Mouse (Mus musculus) neural tube, embryonic 11.5 days (tissue): Measurements from ENCODE around the gene Apold1. TPM values are rescaled to one million over a fixed set of nuclear protein-coding genes. Genes with fewer than 3 reads are reported as not detected.
A peak's percentile ranks its signal among the peaks of the same experiment; 100 is the strongest.

Source experiments
- ATAC-seq: fragments of 200-750 bp; cut with Nextera tagmentation; 2 replicates; pipeline ENCODE4 v1.8.0; 2017; ENCODE audit warnings: moderate number of reproducible peaks, mild to moderate bottlenecking, moderate TSS enrichment, moderate library complexity; ENCODE audit not compliant: insufficient read depth, low FRiP score, low TSS enrichment
- DNase-seq: peaks from one replicate; pipeline ENCODE4 v3.0.0-alpha.2; 2015; ENCODE audit warnings: low spot score
- H3K27ac ChIP-seq: fragments of 300-500 bp; sonication (generic); 2 replicates; pipeline ENCODE4 v1.5.1; 2014; ENCODE audit warnings: low read depth, mild to moderate bottlenecking, low read length
- H3K27me3 ChIP-seq: fragments of 300-500 bp; sonication (generic); 2 replicates; pipeline ENCODE4 v1.6.1; 2014; ENCODE audit warnings: mild to moderate bottlenecking, low read length, mixed read lengths; ENCODE audit not compliant: control insufficient read depth, insufficient read depth
- H3K36me3 ChIP-seq: fragments of 300-500 bp; sonication (generic); 2 replicates; pipeline ENCODE4 v1.6.1; 2014; ENCODE audit warnings: mild to moderate bottlenecking, low read length, moderate library complexity, mixed read lengths; ENCODE audit not compliant: control insufficient read depth, insufficient read depth
- H3K4me1 ChIP-seq: fragments of 300-500 bp; sonication (generic); 2 replicates; pipeline ENCODE4 v1.6.1; 2014; ENCODE audit warnings: low read length, mixed read lengths; ENCODE audit not compliant: control insufficient read depth, insufficient read depth
- H3K4me2 ChIP-seq: fragments of 300-500 bp; sonication (generic); 2 replicates; pipeline ENCODE4 v1.6.1; 2014; ENCODE audit warnings: low read depth, mild to moderate bottlenecking, moderate library complexity
- H3K4me3 ChIP-seq: fragments of 300-500 bp; sonication (generic); 2 replicates; pipeline ENCODE4 v1.5.1; 2014; ENCODE audit warnings: low read depth, low read length
- H3K9ac ChIP-seq: fragments of 300-500 bp; sonication (generic); 2 replicates; pipeline ENCODE4 v1.6.1; 2014; ENCODE audit warnings: mild to moderate bottlenecking, low read length
- H3K9me3 ChIP-seq: fragments of 300-500 bp; sonication (generic); 2 replicates; pipeline ENCODE4 v1.6.1; 2016; ENCODE audit warnings: low read length; ENCODE audit not compliant: control insufficient read depth
- WGBS: fragments of 180-500 bp; shearing (Covaris S2); extraction: QIAGEN DNeasy Blood & Tissue Kit; methylation state at CpG from one replicate; pipeline ENCODE4 v1.1.7; 2014; 5-methylcytosine and 5-hydroxymethylcytosine counted together
- polyA plus RNA-seq: library from polyadenylated mRNA; unstranded; fragments of >200 nt; fragmentation: Nextera tagmentation; extraction: Ambion mirVana; gene quantifications from 2 replicates; pipeline ENCODE4 v1.2.1, GENCODE M21; 2014

The Apold1 gene
- polyA plus RNA-seq, 1 experiment from 2014 or later: 2.8 TPM

DNA sequence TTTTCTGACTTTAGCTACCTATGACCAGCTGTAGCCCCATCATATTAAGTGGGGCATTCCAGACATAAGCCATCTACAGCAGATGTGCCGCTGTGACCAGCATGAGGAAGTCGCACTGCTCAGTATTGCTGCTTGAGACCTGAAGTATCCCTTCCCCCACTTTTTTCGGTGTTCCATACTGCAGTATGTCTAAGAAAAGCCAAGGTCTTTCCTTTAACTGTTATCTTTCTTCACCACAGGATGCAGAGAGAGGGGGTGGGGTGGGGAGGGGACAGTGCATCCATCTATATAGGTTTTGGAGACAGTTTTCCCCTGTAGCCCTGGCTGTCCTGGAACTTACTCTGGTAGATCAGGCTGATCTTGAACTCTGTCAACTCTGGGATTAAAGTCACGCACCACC, 24.9 kb downstream of the Apold1 start:
- H3K27me3 ChIP-seq: no peaks in the 10 kb centered on the region
- no peaks in the 10 kb centered on the region for H3K36me3 ChIP-seq
- no peak overlapping the region for H3K4me2 ChIP-seq
- H3K27ac ChIP-seq: no peak overlapping the region
- DNase-seq (no peak), ATAC-seq (no peak)
- no peak overlapping the region for H3K9ac ChIP-seq
- no peak overlapping the region for H3K4me3 ChIP-seq
- H3K9me3 ChIP-seq: no peaks in the 10 kb centered on the region
- no peaks in the 10 kb centered on the region for H3K4me1 ChIP-seq
- 93% methylated on average over 4 of the region's 4 CpGs for WGBS

- H3K4me2 ChIP-seq: peak within 1 kb of the TSS; percentile 47
- H3K4me1 ChIP-seq: no peaks in the 10 kb centered on the region; the same call in 1 of the 2 replicates
- H3K4me3 ChIP-seq: peak within 1 kb of the TSS; percentile 75
- peak; percentile 86 for ATAC-seq
- H3K9ac ChIP-seq: peak within 1 kb of the TSS; percentile 73
- peaks cover 9% of the 10 kb centered on the region for H3K36me3 ChIP-seq
- H3K27me3 ChIP-seq: no peaks in the 10 kb centered on the region
- WGBS: 7% methylated on average over 19 of the region's 19 CpGs
- no peaks in the 10 kb centered on the region for H3K9me3 ChIP-seq
- peak; percentile 96 for DNase-seq
- H3K27ac ChIP-seq: no peak within 1 kb of the TSS
Observed at GRCm38 (mm10) chr6:135011048-135011733, 29.7 kb downstream of the Apold1 start, which contains the start of gene Ddx47. Gene Ddx47 (plus strand): TSS chr6:135011612.

GRCm38 (mm10) chr6:135011734-135012116, 30.2 kb downstream of the Apold1 start:
- WGBS: 3% methylated on average over 14 of the region's 14 CpGs
- peak; percentile 64 for ATAC-seq
- no peak overlapping the region for H3K27ac ChIP-seq

DNA sequence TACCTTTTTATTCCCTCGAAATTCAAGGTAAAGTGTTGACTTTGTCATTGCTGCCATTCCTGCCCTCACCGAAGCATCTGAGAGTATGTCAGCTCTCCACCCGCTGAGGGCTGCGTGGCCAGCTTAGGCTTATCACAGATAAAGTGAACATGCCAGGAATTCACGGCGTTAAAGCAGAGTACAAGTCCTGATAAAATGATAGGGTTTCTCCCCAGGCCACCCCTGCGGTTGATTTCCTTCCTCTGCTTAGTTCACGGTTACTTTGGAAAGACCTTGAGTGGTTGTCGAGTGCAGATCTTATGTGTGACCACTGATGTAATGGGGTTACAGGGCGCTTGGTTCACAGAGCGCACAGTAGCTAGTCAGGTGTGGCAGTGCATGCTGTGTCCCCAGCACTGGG, 35.7 kb downstream of the Apold1 start:
- 95% methylated on average over 11 of the region's 11 CpGs for WGBS
- Histone ChIP-seq H3K9me3 (no peaks in the 10 kb centered on the region), H3K4me3 (no peak overlapping the region), H3K9ac (no peak overlapping the region), H3K36me3 (peaks cover 34% of the 10 kb centered on the region), H3K27ac (no peak overlapping the region), H3K27me3 (no peaks in the 10 kb centered on the region), H3K4me1 (no peaks in the 10 kb centered on the region; the same call in 1 of the 2 replicates), H3K4me2 (no peak overlapping the region)
- ATAC-seq (no peak), DNase-seq (no peak)

More at GRCm38 (mm10) chr6:135011734-135012116, 30.2 kb downstream of the Apold1 start:
- H3K9ac ChIP-seq: peak overlapping the region; percentile 73
- H3K4me3 ChIP-seq: peak overlapping the region; percentile 75
- peak overlapping the region; percentile 47 for H3K4me2 ChIP-seq
- no peaks in the 10 kb centered on the region; the same call in 1 of the 2 replicates for H3K4me1 ChIP-seq
- no peak for DNase-seq
- H3K9me3 ChIP-seq: no peaks in the 10 kb centered on the region
- H3K27me3 ChIP-seq: no peaks in the 10 kb centered on the region
- H3K36me3 ChIP-seq: peaks cover 11% of the 10 kb centered on the region

- no peaks in the 10 kb centered on the region for H3K4me1 ChIP-seq
- DNase-seq: no peak
- H3K4me2 ChIP-seq: no peak overlapping the region
- H3K27ac ChIP-seq: no peak overlapping the region
- no peaks in the 10 kb centered on the region for H3K27me3 ChIP-seq
- H3K9ac ChIP-seq: no peak overlapping the region
- WGBS: 93% methylated on average over 10 of the region's 10 CpGs
- H3K9me3 ChIP-seq: no peaks in the 10 kb centered on the region
- H3K4me3 ChIP-seq: no peak overlapping the region
- H3K36me3 ChIP-seq: peaks cover 35% of the 10 kb centered on the region
- ATAC-seq: no peak
Observed at GRCm38 (mm10) chr6:135019564-135019963, 38.0 kb downstream of the Apold1 start.

DNA sequence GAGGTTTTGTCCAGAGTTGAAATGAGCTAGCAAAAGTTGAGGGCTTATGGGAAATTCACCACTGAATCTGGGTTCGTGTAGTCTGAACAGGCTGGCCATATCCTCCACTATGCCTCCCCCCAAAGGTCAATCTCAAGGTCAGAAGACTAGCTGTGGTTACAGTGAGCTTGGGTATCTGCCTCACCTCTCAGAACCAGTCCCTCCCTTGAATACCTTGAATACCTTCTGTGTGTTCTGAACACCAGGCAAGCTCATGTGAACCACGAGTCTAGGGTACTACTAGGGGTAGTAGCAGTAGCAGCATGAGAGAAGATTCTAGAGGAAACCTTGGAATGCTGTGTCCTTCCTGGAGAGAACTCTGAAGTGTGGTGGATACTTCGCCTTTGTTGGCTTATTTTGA, 40.1 kb downstream of the Apold1 start:
- WGBS: 86% methylated on average over 3 of the region's 3 CpGs
- H3K4me2 ChIP-seq: no peak overlapping the region
- no peaks in the 10 kb centered on the region for H3K27me3 ChIP-seq
- no peaks in the 10 kb centered on the region for H3K9me3 ChIP-seq
- ATAC-seq (no peak), DNase-seq (no peak)
- no peak overlapping the region for H3K4me3 ChIP-seq
- no peaks in the 10 kb centered on the region for H3K4me1 ChIP-seq
- H3K27ac ChIP-seq: no peak overlapping the region
- H3K36me3 ChIP-seq: peaks cover 26% of the 10 kb centered on the region
- H3K9ac ChIP-seq: no peak overlapping the region

DNA sequence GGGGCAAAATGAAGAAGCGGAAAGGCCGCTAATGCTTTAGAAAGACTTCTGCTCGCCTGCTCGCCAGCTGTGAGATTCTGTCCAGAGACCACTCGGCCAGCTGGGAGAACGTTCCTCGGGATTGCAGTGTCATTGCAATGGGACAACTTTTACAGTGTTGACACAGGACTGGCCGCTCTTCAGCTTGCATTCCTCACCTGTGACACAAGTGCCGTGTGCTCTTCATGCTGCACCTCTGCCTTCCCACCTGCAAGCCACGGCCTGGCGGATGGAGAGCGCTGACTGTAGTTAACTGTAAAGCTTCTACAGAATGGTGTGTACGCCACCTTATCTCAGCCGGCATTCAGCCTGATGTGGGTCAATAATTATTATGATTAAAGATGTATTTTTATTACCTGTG, 41.9 kb downstream of the Apold1 start:
- H3K36me3 ChIP-seq: peaks cover 16% of the 10 kb centered on the region
- WGBS: 94% methylated on average over 14 of the region's 14 CpGs
- no peaks in the 10 kb centered on the region for H3K9me3 ChIP-seq
- no peak for DNase-seq
- no peak overlapping the region for H3K27ac ChIP-seq
- H3K4me3 ChIP-seq: no peak overlapping the region
- ATAC-seq: no peak
- no peak overlapping the region for H3K9ac ChIP-seq
- no peaks in the 10 kb centered on the region for H3K4me1 ChIP-seq
- H3K4me2 ChIP-seq: no peak overlapping the region
- H3K27me3 ChIP-seq: no peaks in the 10 kb centered on the region

DNA sequence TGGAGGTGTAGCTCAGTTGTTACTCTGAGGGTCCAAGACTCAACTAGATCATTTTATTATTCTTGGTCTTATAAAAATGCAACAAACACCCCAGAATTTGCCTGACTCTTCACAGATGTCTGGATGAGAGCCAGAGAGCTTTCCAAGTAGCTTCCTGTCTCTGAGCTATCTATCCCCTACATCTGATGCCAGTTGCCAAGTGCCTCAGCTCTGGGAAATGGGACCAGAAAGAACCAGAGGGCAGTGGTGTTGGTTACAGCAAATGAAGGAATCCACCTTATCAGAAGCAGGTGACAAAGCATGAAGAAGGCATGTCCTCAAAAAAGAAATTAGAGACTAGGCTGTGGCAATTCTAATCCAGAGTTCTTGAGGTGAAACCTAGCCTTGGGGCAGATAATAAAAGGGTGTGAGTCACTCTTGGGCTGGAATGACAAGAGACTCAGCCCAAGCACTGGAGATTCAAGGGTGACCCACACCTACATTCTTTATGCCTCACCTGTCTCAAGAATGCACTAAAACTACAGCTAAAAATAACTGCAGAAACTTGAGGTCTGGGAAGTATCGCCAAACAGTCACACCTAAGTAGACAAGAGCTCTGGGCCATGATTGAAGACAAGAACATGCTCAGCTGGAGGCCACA, 43.4 kb downstream of the Apold1 start:
- ATAC-seq: no peak
- 94% methylated on average over 1 of the region's 1 CpGs for WGBS
- H3K9ac ChIP-seq: no peak overlapping the region

GRCm38 (mm10) chr6:135026232-135026631, 44.7 kb downstream of the Apold1 start:
- Histone ChIP-seq H3K4me2 (no peak overlapping the region), H3K4me1 (no peaks in the 10 kb centered on the region), H3K36me3 (peaks cover 9% of the 10 kb centered on the region), H3K4me3 (no peak overlapping the region), H3K9ac (no peak overlapping the region), H3K9me3 (no peaks in the 10 kb centered on the region), H3K27ac (no peak overlapping the region), H3K27me3 (no peaks in the 10 kb centered on the region)
- 5% methylated on average over 3 of the region's 3 CpGs for WGBS
- no peak for ATAC-seq
- no peak for DNase-seq

More for the DNA sequence above, 43.4 kb downstream of the Apold1 start:
- Histone ChIP-seq H3K9me3 (no peaks in the 10 kb centered on the region), H3K4me2 (no peak overlapping the region), H3K36me3 (peaks cover 10% of the 10 kb centered on the region), H3K4me3 (no peak overlapping the region), H3K4me1 (no peaks in the 10 kb centered on the region), H3K27me3 (no peaks in the 10 kb centered on the region), H3K27ac (no peak overlapping the region)
- no peak for DNase-seq
